Mouse (Mus musculus): Measurements from ENCODE around the gene Htra3. TPM values are rescaled to one million over a fixed set of nuclear protein-coding genes. Genes with fewer than 3 reads are reported as not detected.

Htra3 gene
- polyA plus RNA-seq, 1 experiment from 2014 or later: 21.3 TPM

GRCm38 (mm10) chr5:35717455-35717854 is 37.9 kb upstream of the Htra3 start:
- Histone ChIP-seq H3K36me3 (no peaks in the 10 kb centered on the region), H3K9me3 (replicated peaks) (no peaks in the 10 kb centered on the region), H3K27ac (replicated peaks) (no peak overlapping the region), H3K4me2 (no peak overlapping the region), H3K4me3 (replicated peaks) (no peak overlapping the region), H3K9ac (replicated peaks) (no peak overlapping the region), H3K4me1 (no peaks in the 10 kb centered on the region; the same call in 1 of the 2 replicates), H3K27me3 (replicated peaks) (no peaks in the 10 kb centered on the region)
- WGBS: 87% methylated on average over 5 of the region's 5 CpGs
- no peak for ATAC-seq (ENCODE audit: low FRiP score)

GRCm38 (mm10) chr5:35713649-35714354 is 34.2 kb upstream of the Htra3 start:
- H3K27ac ChIP-seq (replicated peaks): no peak overlapping the region
- H3K9me3 ChIP-seq (replicated peaks): no peaks in the 10 kb centered on the region
- peaks cover 4% of the 10 kb centered on the region; the same call in 1 of the 2 replicates for H3K4me1 ChIP-seq
- no peak overlapping the region for H3K4me3 ChIP-seq (replicated peaks)
- ATAC-seq (ENCODE audit: low FRiP score): peak; percentile 92
- 52% methylated on average over 13 of the region's 13 CpGs for WGBS
- no peak overlapping the region for H3K4me2 ChIP-seq
- H3K9ac ChIP-seq (replicated peaks): no peak overlapping the region
- no peaks in the 10 kb centered on the region for H3K27me3 ChIP-seq (replicated peaks)
- H3K36me3 ChIP-seq: no peaks in the 10 kb centered on the region

GRCm38 (mm10) chr5:35712517-35712916 is 32.9 kb upstream of the Htra3 start:
- H3K36me3 ChIP-seq: no peaks in the 10 kb centered on the region
- no peak overlapping the region for H3K27ac ChIP-seq (replicated peaks)
- no peaks in the 10 kb centered on the region for H3K9me3 ChIP-seq (replicated peaks)
- H3K4me3 ChIP-seq (replicated peaks): no peak overlapping the region
- H3K4me2 ChIP-seq: no peak overlapping the region
- no peak for ATAC-seq (ENCODE audit: low FRiP score)
- 77% methylated on average over 5 of the region's 5 CpGs for WGBS
- H3K27me3 ChIP-seq (replicated peaks): no peaks in the 10 kb centered on the region
- peaks cover 4% of the 10 kb centered on the region; the same call in 1 of the 2 replicates for H3K4me1 ChIP-seq
- H3K9ac ChIP-seq (replicated peaks): no peak overlapping the region

GRCm38 (mm10) chr5:35710931-35711330 is 31.3 kb upstream of the Htra3 start:
- no peak for ATAC-seq (ENCODE audit: low FRiP score)
- Histone ChIP-seq H3K4me2 (no peak overlapping the region), H3K27me3 (replicated peaks) (no peaks in the 10 kb centered on the region), H3K9ac (replicated peaks) (no peak overlapping the region), H3K27ac (replicated peaks) (no peak overlapping the region), H3K4me3 (replicated peaks) (no peak overlapping the region), H3K9me3 (replicated peaks) (no peaks in the 10 kb centered on the region), H3K4me1 (peaks cover 4% of the 10 kb centered on the region; the same call in 1 of the 2 replicates), H3K36me3 (no peaks in the 10 kb centered on the region)
- WGBS: 47% methylated on average over 3 of the region's 3 CpGs

- H3K9me3 ChIP-seq (replicated peaks): no peaks in the 10 kb centered on the region
- no peak overlapping the region for H3K4me3 ChIP-seq (replicated peaks)
- H3K27me3 ChIP-seq (replicated peaks): no peaks in the 10 kb centered on the region
- no peaks in the 10 kb centered on the region for H3K36me3 ChIP-seq
- no peak overlapping the region for H3K4me2 ChIP-seq
- peaks cover 4% of the 10 kb centered on the region; the same call in 1 of the 2 replicates for H3K4me1 ChIP-seq
- no peak for ATAC-seq (ENCODE audit: low FRiP score)
- no peak overlapping the region for H3K9ac ChIP-seq (replicated peaks)
- no peak overlapping the region for H3K27ac ChIP-seq (replicated peaks)
- 55% methylated on average over 3 of the region's 3 CpGs for WGBS
Measured at GRCm38 (mm10) chr5:35710481-35710880, 30.9 kb upstream of the Htra3 start.

GRCm38 (mm10) chr5:35705411-35705810 is 25.8 kb upstream of the Htra3 start:
- no peaks in the 10 kb centered on the region for H3K27me3 ChIP-seq (replicated peaks)
- H3K4me3 ChIP-seq (replicated peaks): no peak overlapping the region
- no peaks in the 10 kb centered on the region for H3K4me1 ChIP-seq
- no peak for ATAC-seq (ENCODE audit: low FRiP score)
- H3K27ac ChIP-seq (replicated peaks): no peak overlapping the region
- H3K4me2 ChIP-seq: no peak overlapping the region
- no peak overlapping the region for H3K9ac ChIP-seq (replicated peaks)
- no peaks in the 10 kb centered on the region for H3K36me3 ChIP-seq
- 97% methylated on average over 3 of the region's 3 CpGs for WGBS
- no peaks in the 10 kb centered on the region for H3K9me3 ChIP-seq (replicated peaks)

GRCm38 (mm10) chr5:35703814-35704213 is 24.2 kb upstream of the Htra3 start:
- Histone ChIP-seq H3K27me3 (replicated peaks) (no peaks in the 10 kb centered on the region), H3K9me3 (replicated peaks) (no peaks in the 10 kb centered on the region), H3K36me3 (no peaks in the 10 kb centered on the region), H3K4me3 (replicated peaks) (no peak overlapping the region), H3K27ac (replicated peaks) (no peak overlapping the region), H3K9ac (replicated peaks) (no peak overlapping the region), H3K4me1 (no peaks in the 10 kb centered on the region), H3K4me2 (no peak overlapping the region)
- no peak for ATAC-seq (ENCODE audit: low FRiP score)
- WGBS: 92% methylated on average over 4 of the region's 4 CpGs

GRCm38 (mm10) chr5:35703183-35703582 is 23.6 kb upstream of the Htra3 start:
- no peaks in the 10 kb centered on the region for H3K4me1 ChIP-seq
- ATAC-seq (ENCODE audit: low FRiP score): no peak
- H3K27ac ChIP-seq (replicated peaks): no peak overlapping the region
- no peak overlapping the region for H3K4me3 ChIP-seq (replicated peaks)
- no peaks in the 10 kb centered on the region for H3K36me3 ChIP-seq
- H3K27me3 ChIP-seq (replicated peaks): no peaks in the 10 kb centered on the region
- WGBS: 84% methylated on average over 8 of the region's 8 CpGs
- no peaks in the 10 kb centered on the region for H3K9me3 ChIP-seq (replicated peaks)
- H3K4me2 ChIP-seq: no peak overlapping the region
- no peak overlapping the region for H3K9ac ChIP-seq (replicated peaks)

GRCm38 (mm10) chr5:35702582-35703140 is 23.1 kb upstream of the Htra3 start:
- no peaks in the 10 kb centered on the region for H3K36me3 ChIP-seq
- whole genome bisulfite sequencing: 82% methylated on average over 4 of the region's 4 CpGs
- H3K4me1 ChIP-seq: no peaks in the 10 kb centered on the region
- no peak for ATAC-seq (ENCODE audit: low FRiP score)
- H3K9me3 ChIP-seq (replicated peaks): no peaks in the 10 kb centered on the region
- no peak overlapping the region for H3K27ac ChIP-seq (replicated peaks)
- no peak overlapping the region for H3K4me2 ChIP-seq
- no peak overlapping the region for H3K9ac ChIP-seq (replicated peaks)
- H3K4me3 ChIP-seq (replicated peaks): no peak overlapping the region
- H3K27me3 ChIP-seq (replicated peaks): no peaks in the 10 kb centered on the region

GRCm38 (mm10) chr5:35701042-35701441 is 21.5 kb upstream of the Htra3 start:
- H3K27me3 ChIP-seq (replicated peaks): no peaks in the 10 kb centered on the region
- H3K27ac ChIP-seq (replicated peaks): no peak overlapping the region
- H3K36me3 ChIP-seq: no peaks in the 10 kb centered on the region
- no peak for ATAC-seq (ENCODE audit: low FRiP score)
- no peak overlapping the region for H3K9ac ChIP-seq (replicated peaks)
- H3K4me1 ChIP-seq: peaks cover 1% of the 10 kb centered on the region; the same call in 1 of the 2 replicates
- 53% methylated on average over 6 of the region's 6 CpGs for WGBS
- H3K9me3 ChIP-seq (replicated peaks): no peaks in the 10 kb centered on the region
- no peak overlapping the region for H3K4me3 ChIP-seq (replicated peaks)
- no peak overlapping the region for H3K4me2 ChIP-seq

- Histone ChIP-seq H3K27ac (replicated peaks) (no peak overlapping the region), H3K9me3 (replicated peaks) (no peaks in the 10 kb centered on the region), H3K36me3 (no peaks in the 10 kb centered on the region), H3K4me2 (no peak overlapping the region), H3K9ac (replicated peaks) (no peak overlapping the region), H3K4me3 (replicated peaks) (no peak overlapping the region), H3K4me1 (peaks cover 5% of the 10 kb centered on the region; the same call in 1 of the 2 replicates), H3K27me3 (replicated peaks) (no peaks in the 10 kb centered on the region)
- WGBS: 32% methylated on average over 5 of the region's 5 CpGs
- no peak for ATAC-seq (ENCODE audit: low FRiP score)
Measured at GRCm38 (mm10) chr5:35695815-35696214, 16.2 kb upstream of the Htra3 start.

GRCm38 (mm10) chr5:35693638-35694037 is 14.1 kb upstream of the Htra3 start:
- no peak overlapping the region for H3K27ac ChIP-seq (replicated peaks)
- peaks cover 5% of the 10 kb centered on the region; the same call in 1 of the 2 replicates for H3K4me1 ChIP-seq
- H3K4me3 ChIP-seq (replicated peaks): no peak overlapping the region
- no peaks in the 10 kb centered on the region for H3K36me3 ChIP-seq
- 91% methylated on average over 4 of the region's 4 CpGs for WGBS
- H3K9me3 ChIP-seq (replicated peaks): no peaks in the 10 kb centered on the region
- H3K4me2 ChIP-seq: no peak overlapping the region
- no peak overlapping the region for H3K9ac ChIP-seq (replicated peaks)
- no peak for ATAC-seq (ENCODE audit: low FRiP score)
- H3K27me3 ChIP-seq (replicated peaks): no peaks in the 10 kb centered on the region

All from neural tube, embryonic 15.5 days (tissue).